Mouse (Mus musculus) intestine, embryonic 15.5 days (tissue): ENCODE results near the gene Sult4a1. TPM values are rescaled to one million over a fixed set of nuclear protein-coding genes. Genes with fewer than 3 reads are reported as not detected.

Experiments
- ATAC-seq: fragments of 200-750 bp; cut with Nextera tagmentation; 2 replicates; pipeline ENCODE4 v1.8.0; 2017; ENCODE audit warnings: moderate TSS enrichment, moderate library complexity
- H3K27ac ChIP-seq: fragments of 300-500 bp; sonication (generic); 2 replicates; pipeline ENCODE4 v1.5.1; 2015; ENCODE audit warnings: mild to moderate bottlenecking, inconsistent platforms
- H3K27me3 ChIP-seq: fragments of 300-500 bp; sonication (generic); replicated peaks from 2 replicates; pipeline ENCODE4 v1.6.1; 2015; ENCODE audit warnings: inconsistent platforms
- H3K36me3 ChIP-seq: fragments of 300-500 bp; sonication (generic); 2 replicates; pipeline ENCODE4 v1.6.1; 2015; ENCODE audit warnings: inconsistent platforms
- H3K4me1 ChIP-seq: fragments of 300-500 bp; sonication (generic); replicated peaks from 2 replicates; pipeline ENCODE4 v1.6.1; 2015; ENCODE audit warnings: inconsistent platforms
- H3K4me2 ChIP-seq: fragments of 300-500 bp; sonication (generic); replicated peaks from 2 replicates; pipeline ENCODE4 v1.6.1; 2015; ENCODE audit warnings: mild to moderate bottlenecking, inconsistent platforms
- H3K4me3 ChIP-seq: fragments of 300-500 bp; sonication (generic); replicated peaks from 2 replicates; pipeline ENCODE4 v1.5.1; 2015; ENCODE audit warnings: inconsistent platforms
- H3K9ac ChIP-seq: fragments of 300-500 bp; sonication (generic); 2 replicates; pipeline ENCODE4 v1.6.1; 2015; ENCODE audit warnings: inconsistent platforms
- H3K9me3 ChIP-seq: fragments of 300-500 bp; sonication (generic); 2 replicates; pipeline ENCODE4 v1.6.1; 2016; ENCODE audit warnings: inconsistent platforms
- WGBS: fragments of 180-500 bp; shearing (Covaris S2); methylation state at CpG from one replicate; pipeline ENCODE4 v1.1.7; 2015; 5-methylcytosine and 5-hydroxymethylcytosine counted together
- polyA plus RNA-seq: library from polyadenylated mRNA; unstranded; fragments of >200 nt; fragmentation: Nextera tagmentation; extraction: Ambion mirVana; gene quantifications from 2 replicates; pipeline ENCODE4 v1.2.1, GENCODE M21; 2015

The Sult4a1 gene
- 4.7 and 6.1 TPM in 2 replicates for polyA plus RNA-seq

- 2% methylated on average over 77 of the region's 77 CpGs for WGBS
- no peaks in the 10 kb centered on the region for H3K9me3 ChIP-seq
- H3K9ac ChIP-seq = peak within 1 kb of the TSS; percentile 26
- no peak within 1 kb of the TSS for H3K27ac ChIP-seq
- H3K36me3 ChIP-seq = no peaks in the 10 kb centered on the region
- ATAC-seq = peak; percentile 71
- peak within 1 kb of the TSS; percentile 96 for H3K4me2 ChIP-seq
- H3K27me3 ChIP-seq = peaks cover 26% of the 10 kb centered on the region
- peaks cover 8% of the 10 kb centered on the region; the same call in 1 of the 2 replicates for H3K4me1 ChIP-seq
- peak within 1 kb of the TSS; percentile 55 for H3K4me3 ChIP-seq
Observed at GRCm38 (mm10) chr15:84105105-84105923, at the start of gene Sult4a1. Gene Sult4a1 (minus strand): TSS chr15:84105754.

GRCm38 (mm10) chr15:84140929-84141328 is 35.4 kb upstream of the Sult4a1 start:
- Histone ChIP-seq H3K9ac (no peak overlapping the region), H3K27ac (no peak overlapping the region), H3K4me3 (no peak overlapping the region), H3K4me2 (no peak overlapping the region), H3K4me1 (no peaks in the 10 kb centered on the region), H3K36me3 (no peaks in the 10 kb centered on the region), H3K9me3 (no peaks in the 10 kb centered on the region), H3K27me3 (no peaks in the 10 kb centered on the region)
- 62% methylated on average over 5 of the region's 5 CpGs for WGBS
- no peak for ATAC-seq

- H3K36me3 ChIP-seq = no peaks in the 10 kb centered on the region
- no peaks in the 10 kb centered on the region for H3K4me1 ChIP-seq
- no peak for ATAC-seq
- no peaks in the 10 kb centered on the region for H3K27me3 ChIP-seq
- 52% methylated on average over 3 of the region's 3 CpGs for WGBS
- no peak overlapping the region for H3K4me2 ChIP-seq
- no peak overlapping the region for H3K27ac ChIP-seq
- H3K4me3 ChIP-seq = no peak overlapping the region
- H3K9ac ChIP-seq = no peak overlapping the region
- no peaks in the 10 kb centered on the region for H3K9me3 ChIP-seq
Observed at GRCm38 (mm10) chr15:84140109-84140508, 34.6 kb upstream of the Sult4a1 start.

- H3K4me1 ChIP-seq = no peaks in the 10 kb centered on the region
- 75% methylated on average over 5 of the region's 5 CpGs for WGBS
- no peak overlapping the region for H3K27ac ChIP-seq
- no peak overlapping the region for H3K4me2 ChIP-seq
- ATAC-seq = no peak
- no peaks in the 10 kb centered on the region for H3K27me3 ChIP-seq
- H3K9me3 ChIP-seq = no peaks in the 10 kb centered on the region
- no peaks in the 10 kb centered on the region for H3K36me3 ChIP-seq
- no peak overlapping the region for H3K9ac ChIP-seq
- H3K4me3 ChIP-seq = no peak overlapping the region
Observed at GRCm38 (mm10) chr15:84139592-84140005, 34.0 kb upstream of the Sult4a1 start.

GRCm38 (mm10) chr15:84136473-84137415 is 31.2 kb upstream of the Sult4a1 start:
- ATAC-seq = no peak
- Histone ChIP-seq H3K9ac (no peak overlapping the region), H3K27me3 (no peaks in the 10 kb centered on the region), H3K36me3 (no peaks in the 10 kb centered on the region), H3K9me3 (no peaks in the 10 kb centered on the region), H3K27ac (no peak overlapping the region), H3K4me2 (no peak overlapping the region), H3K4me1 (no peaks in the 10 kb centered on the region), H3K4me3 (no peak overlapping the region)
- WGBS = 43% methylated on average over 12 of the region's 12 CpGs

- no peak overlapping the region for H3K9ac ChIP-seq
- ATAC-seq = no peak
- H3K4me3 ChIP-seq = no peak overlapping the region
- 79% methylated on average over 5 of the region's 5 CpGs for WGBS
- no peaks in the 10 kb centered on the region for H3K27me3 ChIP-seq
- no peaks in the 10 kb centered on the region for H3K9me3 ChIP-seq
- H3K36me3 ChIP-seq = no peaks in the 10 kb centered on the region
- H3K4me1 ChIP-seq = no peaks in the 10 kb centered on the region
- H3K27ac ChIP-seq = no peak overlapping the region
- no peak overlapping the region for H3K4me2 ChIP-seq
Observed at GRCm38 (mm10) chr15:84135472-84135871, 29.9 kb upstream of the Sult4a1 start.

- ATAC-seq = no peak
- Histone ChIP-seq H3K36me3 (no peaks in the 10 kb centered on the region), H3K4me2 (no peak overlapping the region), H3K9me3 (no peaks in the 10 kb centered on the region), H3K4me1 (no peaks in the 10 kb centered on the region), H3K27me3 (no peaks in the 10 kb centered on the region), H3K4me3 (no peak overlapping the region), H3K9ac (no peak overlapping the region), H3K27ac (no peak overlapping the region)
- WGBS = 67% methylated on average over 4 of the region's 4 CpGs
Observed at GRCm38 (mm10) chr15:84133440-84133839, 27.9 kb upstream of the Sult4a1 start.

GRCm38 (mm10) chr15:84131971-84132370 is 26.4 kb upstream of the Sult4a1 start:
- Histone ChIP-seq H3K36me3 (no peaks in the 10 kb centered on the region), H3K4me3 (no peak overlapping the region)

GRCm38 (mm10) chr15:84131096-84131786 is 25.7 kb upstream of the Sult4a1 start:
- 56% methylated on average over 16 of the region's 16 CpGs for WGBS
- no peaks in the 10 kb centered on the region for H3K9me3 ChIP-seq
- ATAC-seq = no peak
- H3K9ac ChIP-seq = no peak overlapping the region
- no peaks in the 10 kb centered on the region for H3K27me3 ChIP-seq
- H3K4me3 ChIP-seq = no peak overlapping the region
- no peaks in the 10 kb centered on the region for H3K4me1 ChIP-seq
- no peaks in the 10 kb centered on the region for H3K36me3 ChIP-seq
- H3K4me2 ChIP-seq = 0 out of 2 replicates have a peak overlapping the region, but pooled peaks have one; percentile 11
- H3K27ac ChIP-seq = no peak overlapping the region

More at GRCm38 (mm10) chr15:84131971-84132370, 26.4 kb upstream of the Sult4a1 start:
- no peaks in the 10 kb centered on the region for H3K4me1 ChIP-seq
- H3K9ac ChIP-seq = no peak overlapping the region
- no peak overlapping the region for H3K4me2 ChIP-seq
- no peak for ATAC-seq
- H3K27me3 ChIP-seq = no peaks in the 10 kb centered on the region
- no peak overlapping the region for H3K27ac ChIP-seq
- WGBS = 95% methylated on average over 7 of the region's 7 CpGs
- H3K9me3 ChIP-seq = no peaks in the 10 kb centered on the region

GRCm38 (mm10) chr15:84126871-84127270 is 21.3 kb upstream of the Sult4a1 start:
- Histone ChIP-seq H3K4me2 (no peak overlapping the region), H3K27ac (no peak overlapping the region), H3K27me3 (no peaks in the 10 kb centered on the region), H3K36me3 (no peaks in the 10 kb centered on the region), H3K4me3 (no peak overlapping the region), H3K9ac (no peak overlapping the region), H3K4me1 (no peaks in the 10 kb centered on the region), H3K9me3 (no peaks in the 10 kb centered on the region)
- WGBS = 32% methylated on average over 5 of the region's 5 CpGs
- no peak for ATAC-seq

- Histone ChIP-seq H3K27me3 (no peaks in the 10 kb centered on the region), H3K9ac (no peak overlapping the region), H3K4me3 (no peak overlapping the region), H3K36me3 (no peaks in the 10 kb centered on the region), H3K9me3 (no peaks in the 10 kb centered on the region), H3K4me2 (no peak overlapping the region), H3K27ac (no peak overlapping the region), H3K4me1 (no peaks in the 10 kb centered on the region)
- WGBS = 59% methylated on average over 4 of the region's 4 CpGs
- ATAC-seq = no peak
Observed at GRCm38 (mm10) chr15:84126447-84126846, 20.9 kb upstream of the Sult4a1 start.

GRCm38 (mm10) chr15:84124086-84124485 is 18.5 kb upstream of the Sult4a1 start:
- no peak for ATAC-seq
- 59% methylated on average over 7 of the region's 7 CpGs for WGBS

More at GRCm38 (mm10) chr15:84124086-84124485, 18.5 kb upstream of the Sult4a1 start:
- no peak overlapping the region for H3K9ac ChIP-seq
- H3K27me3 ChIP-seq = no peaks in the 10 kb centered on the region
- H3K36me3 ChIP-seq = no peaks in the 10 kb centered on the region
- no peak overlapping the region for H3K4me3 ChIP-seq
- no peak overlapping the region for H3K27ac ChIP-seq
- H3K9me3 ChIP-seq = no peaks in the 10 kb centered on the region
- H3K4me1 ChIP-seq = no peaks in the 10 kb centered on the region
- H3K4me2 ChIP-seq = no peak overlapping the region
